Mouse (Mus musculus) forebrain, postnatal 0 days (tissue): ENCODE results near the gene Wnk2. TPM values are rescaled to one million over a fixed set of nuclear protein-coding genes. Genes with fewer than 3 reads are reported as not detected.

Experiments
- ATAC-seq: fragments of 200-750 bp; cut with Nextera tagmentation; 2 replicates; pipeline ENCODE4 v1.8.0; 2017; ENCODE audit warnings: mild to moderate bottlenecking, moderate library complexity
- DNase-seq: peaks from one replicate; pipeline ENCODE4 v3.0.0-alpha.2; 2015
- H3K27ac ChIP-seq: fragments of 300-500 bp; sonication (generic); 2 replicates; pipeline ENCODE4 v1.5.1; 2014; ENCODE audit warnings: low read depth, mild to moderate bottlenecking, antibody characterized with exemption, low read length, moderate library complexity, mixed read lengths
- H3K27me3 ChIP-seq: fragments of 300-500 bp; sonication (generic); 2 replicates; pipeline ENCODE4 v1.6.1; 2014; ENCODE audit warnings: mild to moderate bottlenecking, low read length, mixed read lengths; ENCODE audit not compliant: insufficient read depth
- H3K36me3 ChIP-seq: fragments of 300-500 bp; sonication (generic); 2 replicates; pipeline ENCODE4 v1.6.1; 2014; ENCODE audit warnings: mild to moderate bottlenecking, moderate library complexity; ENCODE audit not compliant: insufficient read depth
- H3K4me1 ChIP-seq: fragments of 300-500 bp; sonication (generic); 2 replicates; pipeline ENCODE4 v1.6.1; 2014; ENCODE audit warnings: antibody characterized with exemption; ENCODE audit not compliant: insufficient read depth
- H3K4me2 ChIP-seq: fragments of 300-500 bp; sonication (generic); 2 replicates; pipeline ENCODE4 v1.6.1; 2014; ENCODE audit warnings: low read depth, mild to moderate bottlenecking, moderate library complexity
- H3K4me3 ChIP-seq: fragments of 300-500 bp; sonication (generic); 2 replicates; pipeline ENCODE4 v1.5.1; 2014; ENCODE audit warnings: low read depth, low read length, mixed read lengths
- H3K9ac ChIP-seq: fragments of 300-500 bp; sonication (generic); 2 replicates; pipeline ENCODE4 v1.6.1; 2014; ENCODE audit warnings: mild to moderate bottlenecking
- H3K9me3 ChIP-seq: fragments of 300-500 bp; sonication (generic); 2 replicates; pipeline ENCODE4 v1.6.1; 2016; ENCODE audit warnings: low read length
- CTCF ChIP-seq: sonication (generic); IDR thresholded peaks from 2 replicates; pipeline ENCODE4 v1.5.1; 2016; ENCODE audit warnings: antibody characterized with exemption, control low read depth, low read depth
- WGBS: fragments of 180-500 bp; shearing (Covaris S2); extraction: QIAGEN DNeasy Blood & Tissue Kit; methylation state at CpG from one replicate; pipeline ENCODE4 v1.1.7; 2014; 5-methylcytosine and 5-hydroxymethylcytosine counted together
- polyA plus RNA-seq: library from polyadenylated mRNA; unstranded; fragments of >200 nt; fragmentation: Nextera tagmentation; extraction: Ambion mirVana; gene quantifications from 2 replicates; pipeline ENCODE4 v1.2.1, GENCODE M21; 2015
- total RNA-seq: library from RNA; depleted of rRNA; stranded (reverse); fragments of >200 nt; gene quantifications from 2 replicates; pipeline ENCODE4 v1.2.3, GENCODE M21; 2014

Wnk2 gene
- total and polyA plus RNA-seq, 2 experiments from 2014 or later, result 15.2 to 46.6 TPM

DNA sequence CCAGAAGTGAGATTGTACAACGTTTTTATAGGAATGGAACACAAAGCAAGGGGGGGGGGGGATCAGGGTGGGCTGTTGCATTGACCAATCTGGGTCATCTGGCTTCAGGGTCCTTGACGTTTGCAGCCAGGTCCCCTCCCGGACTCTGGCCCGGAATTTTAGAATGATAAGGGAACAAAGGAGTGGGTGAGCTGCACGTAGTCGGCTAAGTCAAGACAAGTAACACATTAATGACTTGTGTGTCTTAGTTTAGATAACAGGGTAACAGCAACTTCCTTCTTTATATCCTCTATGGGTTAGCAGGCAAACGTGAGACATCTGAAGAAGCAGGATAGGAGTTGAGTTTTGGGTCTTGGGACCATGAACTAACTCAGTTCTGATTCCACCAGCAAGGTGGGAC lies 15.8 kb upstream of the Wnk2 start:
- no peaks in the 10 kb centered on the region for H3K36me3 ChIP-seq
- H3K4me1 ChIP-seq, result no peaks in the 10 kb centered on the region
- H3K4me3 ChIP-seq, result no peak overlapping the region
- H3K27me3 ChIP-seq, result no peaks in the 10 kb centered on the region
- H3K27ac ChIP-seq, result no peak overlapping the region
- no peak for ATAC-seq
- no peak overlapping the region for H3K9ac ChIP-seq
- TF ChIP-seq CTCF, result no peak
- WGBS, result 81% methylated on average over 7 of the region's 7 CpGs
- H3K4me2 ChIP-seq, result no peak overlapping the region
- H3K9me3 ChIP-seq, result no peaks in the 10 kb centered on the region
- no peak for DNase-seq

- DNase-seq, result no peak
- Histone ChIP-seq H3K27me3 (no peaks in the 10 kb centered on the region), H3K27ac (no peak overlapping the region), H3K4me1 (no peaks in the 10 kb centered on the region), H3K9me3 (no peaks in the 10 kb centered on the region), H3K4me3 (no peak overlapping the region), H3K4me2 (no peak overlapping the region), H3K36me3 (no peaks in the 10 kb centered on the region), H3K9ac (no peak overlapping the region)
- TF ChIP-seq CTCF, result no peak
- ATAC-seq, result no peak
- WGBS, result 79% methylated on average over 4 of the region's 4 CpGs
These were observed 14.9 kb upstream of the Wnk2 start for GRCm38 (mm10) chr13:49162722-49163121.

- no peak overlapping the region for H3K4me3 ChIP-seq
- no peaks in the 10 kb centered on the region for H3K4me1 ChIP-seq
- no peaks in the 10 kb centered on the region for H3K36me3 ChIP-seq
- 59% methylated on average over 2 of the region's 2 CpGs for WGBS
- no peak for TF ChIP-seq CTCF
- H3K27ac ChIP-seq, result no peak overlapping the region
- ATAC-seq (no peak), DNase-seq (no peak)
- no peaks in the 10 kb centered on the region for H3K9me3 ChIP-seq
- no peak overlapping the region for H3K4me2 ChIP-seq
- H3K9ac ChIP-seq, result no peak overlapping the region
- H3K27me3 ChIP-seq, result no peaks in the 10 kb centered on the region
These were observed 13.4 kb upstream of the Wnk2 start for GRCm38 (mm10) chr13:49161236-49161635.

GRCm38 (mm10) chr13:49158040-49158713 lies 10.4 kb upstream of the Wnk2 start:
- H3K27ac ChIP-seq, result no peak overlapping the region
- DNase-seq (no peak), ATAC-seq (no peak)
- no peak overlapping the region for H3K4me3 ChIP-seq
- no peak overlapping the region for H3K9ac ChIP-seq
- no peaks in the 10 kb centered on the region for H3K36me3 ChIP-seq
- no peak overlapping the region for H3K4me2 ChIP-seq
- no peaks in the 10 kb centered on the region for H3K9me3 ChIP-seq
- 0 out of 2 replicates have a peak, but pooled peaks cover 3% of the 10 kb centered on the region for H3K4me1 ChIP-seq
- WGBS, result 76% methylated on average over 10 of the region's 10 CpGs
- TF ChIP-seq CTCF, result no peak
- H3K27me3 ChIP-seq, result no peaks in the 10 kb centered on the region

DNA sequence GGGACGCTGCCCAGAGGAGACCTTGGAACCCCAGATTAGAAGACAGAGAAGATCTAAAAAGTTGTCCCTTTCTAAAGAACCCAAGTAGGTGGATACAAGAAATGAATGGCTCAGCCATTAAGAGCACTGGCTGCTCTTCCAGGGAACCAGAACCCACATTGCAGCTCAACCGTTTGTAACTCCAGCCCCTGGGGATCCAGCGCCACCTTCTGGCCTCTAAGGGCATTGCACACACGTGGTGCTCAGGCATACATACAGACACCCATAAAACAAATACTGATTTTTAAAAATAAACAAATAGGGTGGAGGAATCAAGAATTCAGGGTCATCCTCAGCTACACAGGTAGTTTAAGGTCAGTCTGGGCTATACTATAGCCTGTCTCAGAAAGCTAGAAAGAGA lies 8.8 kb upstream of the Wnk2 start:
- DNase-seq (no peak), ATAC-seq (no peak)
- Histone ChIP-seq H3K36me3 (no peaks in the 10 kb centered on the region), H3K9me3 (no peaks in the 10 kb centered on the region), H3K4me2 (no peak overlapping the region), H3K27ac (no peak overlapping the region), H3K9ac (no peak overlapping the region), H3K4me3 (no peak overlapping the region), H3K27me3 (no peaks in the 10 kb centered on the region), H3K4me1 (0 out of 2 replicates have a peak, but pooled peaks cover 3% of the 10 kb centered on the region)
- 71% methylated on average over 4 of the region's 4 CpGs for WGBS
- peak; percentile 48 for TF ChIP-seq CTCF

GRCm38 (mm10) chr13:49154621-49155020 lies 6.8 kb upstream of the Wnk2 start:
- Histone ChIP-seq H3K9me3 (no peaks in the 10 kb centered on the region), H3K4me2 (no peak overlapping the region), H3K27ac (no peak overlapping the region), H3K9ac (no peak overlapping the region), H3K4me3 (no peak overlapping the region), H3K36me3 (no peaks in the 10 kb centered on the region), H3K4me1 (0 out of 2 replicates have a peak, but pooled peaks cover 3% of the 10 kb centered on the region), H3K27me3 (no peaks in the 10 kb centered on the region)
- ATAC-seq (no peak), DNase-seq (no peak)
- no peak for TF ChIP-seq CTCF
- WGBS, result 51% methylated on average over 7 of the region's 7 CpGs

- Histone ChIP-seq H3K4me3 (no peak overlapping the region), H3K4me1 (0 out of 2 replicates have a peak, but pooled peaks cover 3% of the 10 kb centered on the region), H3K27ac (no peak overlapping the region), H3K9me3 (no peaks in the 10 kb centered on the region), H3K9ac (no peak overlapping the region), H3K4me2 (no peak overlapping the region), H3K36me3 (no peaks in the 10 kb centered on the region), H3K27me3 (no peaks in the 10 kb centered on the region)
- ATAC-seq, result no peak
- no peak for TF ChIP-seq CTCF
- no peak for DNase-seq
- 76% methylated on average over 10 of the region's 10 CpGs for WGBS
These were observed 6.2 kb upstream of the Wnk2 start for GRCm38 (mm10) chr13:49154028-49154427.
